Mouse (Mus musculus): ENCODE results near the gene Bcar3. TPM values are rescaled to one million over a fixed set of nuclear protein-coding genes. Genes with fewer than 3 reads are reported as not detected.

Bcar3 gene
- polyA plus RNA-seq, 1 experiment = 93.8 TPM

GRCm38 (mm10) chr3:122551174-122551573 is 257.2 kb downstream of the Bcar3 start:
- no peak for TF ChIP-seq POLR2A (IDR thresholded peaks at IDR 0.05; ENCODE audit: low read depth, low read length)
- no peak for TF ChIP-seq CTCF (IDR thresholded peaks at IDR 0.05; ENCODE audit: extremely low read depth, insufficient read length, insufficient replicate concordance, low read depth, low read length)
- Histone ChIP-seq H3K4me1 (ENCODE audit: control insufficient read depth, insufficient read depth, insufficient read length, low read length) (no peaks in the 10 kb centered on the region), H3K27me3 (ENCODE audit: control insufficient read depth, insufficient read depth, low read length) (no peaks in the 10 kb centered on the region; the same call in 1 of the 2 replicates), H3K4me3 (ENCODE audit: low read depth, low read length) (no peak overlapping the region), H3K27ac (ENCODE audit: insufficient read depth, low read depth, low read length) (no peak overlapping the region), H3K36me3 (ENCODE audit: control insufficient read depth, insufficient read depth, low read length) (peaks cover 18% of the 10 kb centered on the region)
- 93% methylated on average over 3 of the region's 3 CpGs for WGBS

- no peak overlapping the region for H3K27ac ChIP-seq (ENCODE audit: insufficient read depth, low read depth, low read length)
- WGBS = 24% methylated on average over 2 of the region's 2 CpGs
- no peaks in the 10 kb centered on the region for H3K27me3 ChIP-seq (ENCODE audit: control insufficient read depth, insufficient read depth, low read length)
- H3K4me1 ChIP-seq (ENCODE audit: control insufficient read depth, insufficient read depth, insufficient read length, low read length) = no peaks in the 10 kb centered on the region
- H3K36me3 ChIP-seq (ENCODE audit: control insufficient read depth, insufficient read depth, low read length) = peaks cover 10% of the 10 kb centered on the region
- H3K4me3 ChIP-seq (ENCODE audit: low read depth, low read length) = no peak overlapping the region
- TF ChIP-seq CTCF (IDR thresholded peaks at IDR 0.05; ENCODE audit: extremely low read depth, insufficient read length, insufficient replicate concordance, low read depth, low read length) (no peak), POLR2A (IDR thresholded peaks at IDR 0.05; ENCODE audit: low read depth, low read length) (no peak)
Measured at GRCm38 (mm10) chr3:122557766-122558165, 263.8 kb downstream of the Bcar3 start.

- Histone ChIP-seq H3K36me3 (ENCODE audit: control insufficient read depth, insufficient read depth, low read length) (peaks cover 10% of the 10 kb centered on the region), H3K4me1 (ENCODE audit: control insufficient read depth, insufficient read depth, insufficient read length, low read length) (peaks cover 2% of the 10 kb centered on the region; the same call in 1 of the 2 replicates), H3K27me3 (ENCODE audit: control insufficient read depth, insufficient read depth, low read length) (no peaks in the 10 kb centered on the region), H3K27ac (ENCODE audit: insufficient read depth, low read depth, low read length) (no peak overlapping the region), H3K4me3 (ENCODE audit: low read depth, low read length) (no peak overlapping the region)
- 21% methylated on average over 7 of the region's 7 CpGs for WGBS
- no peak for TF ChIP-seq CTCF (IDR thresholded peaks at IDR 0.05; ENCODE audit: extremely low read depth, insufficient read length, insufficient replicate concordance, low read depth, low read length)
- TF ChIP-seq POLR2A (IDR thresholded peaks at IDR 0.05; ENCODE audit: low read depth, low read length) = no peak
Measured at GRCm38 (mm10) chr3:122565285-122565684, 271.3 kb downstream of the Bcar3 start.

GRCm38 (mm10) chr3:122566112-122566511 is 272.2 kb downstream of the Bcar3 start:
- H3K27me3 ChIP-seq (ENCODE audit: control insufficient read depth, insufficient read depth, low read length) = no peaks in the 10 kb centered on the region
- H3K36me3 ChIP-seq (ENCODE audit: control insufficient read depth, insufficient read depth, low read length) = peaks cover 8% of the 10 kb centered on the region
- no peak overlapping the region for H3K27ac ChIP-seq (ENCODE audit: insufficient read depth, low read depth, low read length)
- TF ChIP-seq CTCF (IDR thresholded peaks at IDR 0.05; ENCODE audit: extremely low read depth, insufficient read length, insufficient replicate concordance, low read depth, low read length) (no peak), POLR2A (IDR thresholded peaks at IDR 0.05; ENCODE audit: low read depth, low read length) (no peak)
- 72% methylated on average over 3 of the region's 3 CpGs for WGBS
- peaks cover 2% of the 10 kb centered on the region; the same call in 1 of the 2 replicates for H3K4me1 ChIP-seq (ENCODE audit: control insufficient read depth, insufficient read depth, insufficient read length, low read length)
- no peak overlapping the region for H3K4me3 ChIP-seq (ENCODE audit: low read depth, low read length)

- TF ChIP-seq CTCF (IDR thresholded peaks at IDR 0.05; ENCODE audit: extremely low read depth, insufficient read length, insufficient replicate concordance, low read depth, low read length) = no peak
- H3K36me3 ChIP-seq (ENCODE audit: control insufficient read depth, insufficient read depth, low read length) = peaks cover 7% of the 10 kb centered on the region
- no peaks in the 10 kb centered on the region for H3K27me3 ChIP-seq (ENCODE audit: control insufficient read depth, insufficient read depth, low read length)
- H3K27ac ChIP-seq (ENCODE audit: insufficient read depth, low read depth, low read length) = no peak overlapping the region
- H3K4me3 ChIP-seq (ENCODE audit: low read depth, low read length) = no peak overlapping the region
- peaks cover 2% of the 10 kb centered on the region; the same call in 1 of the 2 replicates for H3K4me1 ChIP-seq (ENCODE audit: control insufficient read depth, insufficient read depth, insufficient read length, low read length)
- 72% methylated on average over 4 of the region's 4 CpGs for WGBS
Measured at GRCm38 (mm10) chr3:122566549-122566948, 272.6 kb downstream of the Bcar3 start.

- WGBS = 85% methylated on average over 5 of the region's 5 CpGs
- Histone ChIP-seq H3K27ac (ENCODE audit: insufficient read depth, low read depth, low read length) (no peak overlapping the region), H3K4me3 (ENCODE audit: low read depth, low read length) (no peak overlapping the region), H3K27me3 (ENCODE audit: control insufficient read depth, insufficient read depth, low read length) (no peaks in the 10 kb centered on the region), H3K4me1 (ENCODE audit: control insufficient read depth, insufficient read depth, insufficient read length, low read length) (peaks cover 3% of the 10 kb centered on the region; the same call in 1 of the 2 replicates), H3K36me3 (ENCODE audit: control insufficient read depth, insufficient read depth, low read length) (no peaks in the 10 kb centered on the region; the same call in 1 of the 2 replicates)
- TF ChIP-seq CTCF (IDR thresholded peaks at IDR 0.05; ENCODE audit: extremely low read depth, insufficient read length, insufficient replicate concordance, low read depth, low read length) = no peak
- TF ChIP-seq POLR2A (IDR thresholded peaks at IDR 0.05; ENCODE audit: low read depth, low read length) = no peak
Measured at GRCm38 (mm10) chr3:122573426-122574286, 279.7 kb downstream of the Bcar3 start.

- WGBS = 63% methylated on average over 1 of the region's 1 CpGs
Measured at GRCm38 (mm10) chr3:122574921-122575320, 281.0 kb downstream of the Bcar3 start.

More at GRCm38 (mm10) chr3:122574921-122575320, 281.0 kb downstream of the Bcar3 start:
- H3K4me1 ChIP-seq (ENCODE audit: control insufficient read depth, insufficient read depth, insufficient read length, low read length) = peaks cover 3% of the 10 kb centered on the region; the same call in 1 of the 2 replicates
- no peaks in the 10 kb centered on the region for H3K27me3 ChIP-seq (ENCODE audit: control insufficient read depth, insufficient read depth, low read length)
- no peak overlapping the region for H3K4me3 ChIP-seq (ENCODE audit: low read depth, low read length)
- no peaks in the 10 kb centered on the region; the same call in 1 of the 2 replicates for H3K36me3 ChIP-seq (ENCODE audit: control insufficient read depth, insufficient read depth, low read length)
- TF ChIP-seq CTCF (IDR thresholded peaks at IDR 0.05; ENCODE audit: extremely low read depth, insufficient read length, insufficient replicate concordance, low read depth, low read length) (no peak), POLR2A (IDR thresholded peaks at IDR 0.05; ENCODE audit: low read depth, low read length) (no peak)
- no peak overlapping the region for H3K27ac ChIP-seq (ENCODE audit: insufficient read depth, low read depth, low read length)

Data from small intestine, adult 2 months (tissue).